In genomic region chr11:120232230-120233097, GRCm38 (mm10) we compare ENCODE assay signal across 8 mouse cellular contexts. TPM values are rescaled to one million over a fixed set of nuclear protein-coding genes. Genes with fewer than 3 reads are reported as not detected.
DNase-seq lines count a peak whose midpoint lies in the region; ATAC-seq and TF ChIP-seq lines count a peak whose summit lies in the region.

Gene Bahcc1 (plus strand): TSS chr11:120232947.

- peak within 1 kb of the TSS; percentile 97 for H3K4me2 ChIP-seq in forebrain, postnatal 0 days (ENCODE audit: low read depth)
- peak within 1 kb of the TSS; percentile 92 for H3K4me2 ChIP-seq in lung, embryonic 15.5 days

- peaks cover 0 to 6% of the 10 kb centered on the region in 2 experiments; a peak in 2 of 4 replicates for H3K36me3 ChIP-seq in MEL (ENCODE audit: control insufficient read depth in 1 of 2, insufficient read depth in 2 of 2, low read length in 2 of 2)
- no peaks in the 10 kb centered on the region for H3K36me3 ChIP-seq in forebrain, postnatal 0 days (ENCODE audit: insufficient read depth)
- no peaks in the 10 kb centered on the region for H3K36me3 ChIP-seq in lung, embryonic 15.5 days

- H3K9me3 ChIP-seq in MEL (replicated peaks; ENCODE audit: insufficient read depth, low read length), result no peaks in the 10 kb centered on the region
- H3K9me3 ChIP-seq in forebrain, postnatal 0 days (ENCODE audit: low read length), result no peaks in the 10 kb centered on the region
- H3K9me3 ChIP-seq in lung, embryonic 15.5 days, result no peaks in the 10 kb centered on the region

- H3K79me2 ChIP-seq in MEL (ENCODE audit: control insufficient read depth, insufficient read depth, low read length, poor library complexity), result no peaks in the 10 kb centered on the region

- TF ChIP-seq RAD21 in MEL (IDR thresholded peaks at IDR 0.05; ENCODE audit: low read depth, low read length), result no peak

- peak within 1 kb of the TSS; percentile 16 for H3K27ac ChIP-seq in MEL (ENCODE audit: control insufficient read depth, low read depth, low read length)
- H3K27ac ChIP-seq in cerebellum, adult 2 months (ENCODE audit: insufficient read depth, low read length), result peak within 1 kb of the TSS; percentile 90
- H3K27ac ChIP-seq in forebrain, postnatal 0 days (ENCODE audit: low read depth, low read length), result peak within 1 kb of the TSS; percentile 100
- peak within 1 kb of the TSS; percentile 86 for H3K27ac ChIP-seq in lung, embryonic 15.5 days

- peak; percentile 100 for DNase-seq in MEL (ENCODE audit: low read depth, low spot score)
- DNase-seq in cerebellum, adult 2 months, result peak; percentile 100
- DNase-seq in forebrain, postnatal 0 days, result peak; percentile 100
- peak; percentile 100 for DNase-seq in heart, postnatal 4 days
- peak; percentile 100 for DNase-seq in layer of hippocampus, adult 8-10 months (ENCODE audit: low spot score in 2 of 2)
- peak; percentile 100 for DNase-seq in ovary, adult 18-20 months (ENCODE audit: low spot score)
- DNase-seq in thymus, postnatal 0 days (ENCODE audit: low spot score), result peak; percentile 97

- 0 out of 4 replicates have a peak, but pooled peaks of 1 of the 2 experiments have one; percentile 14 for TF ChIP-seq EP300 in MEL (IDR thresholded peaks at IDR 0.05; ENCODE audit: low read depth in 1 of 2, low read length in 2 of 2)

- H3K4me3 ChIP-seq in MEL (ENCODE audit: control insufficient read depth in 1 of 2, insufficient read depth in 1 of 2, low read depth in 2 of 2, low read length in 2 of 2), result peak within 1 kb of the TSS; percentile 39 to 45
- H3K4me3 ChIP-seq in cerebellum, adult 2 months (replicated peaks; ENCODE audit: insufficient read depth, low read depth, low read length), result peak within 1 kb of the TSS; percentile 77
- H3K4me3 ChIP-seq in forebrain, postnatal 0 days (ENCODE audit: low read depth, low read length), result peak within 1 kb of the TSS; percentile 94
- peak within 1 kb of the TSS; percentile 62 for H3K4me3 ChIP-seq in lung, embryonic 15.5 days

- ATAC-seq in forebrain, postnatal 0 days, result peak; percentile 90
- ATAC-seq in lung, embryonic 15.5 days (ENCODE audit: borderline replicate concordance, extremely low read depth, low FRiP score, low TSS enrichment), result peak; percentile 91

- peak within 1 kb of the TSS; percentile 44 for H3K9ac ChIP-seq in MEL (ENCODE audit: control insufficient read depth, low read depth, low read length, poor library complexity, severe bottlenecking)
- H3K9ac ChIP-seq in forebrain, postnatal 0 days, result peak within 1 kb of the TSS; percentile 99
- peak within 1 kb of the TSS; percentile 92 for H3K9ac ChIP-seq in lung, embryonic 15.5 days

- peaks cover 0 to 7% of the 10 kb centered on the region in 2 experiments; a peak in 2 of 4 replicates for H3K4me1 ChIP-seq in MEL (ENCODE audit: control insufficient read depth in 1 of 2, insufficient read depth in 2 of 2, low read length in 2 of 2)
- H3K4me1 ChIP-seq in cerebellum, adult 2 months (ENCODE audit: control insufficient read depth, insufficient read depth, low read length), result peaks cover 4% of the 10 kb centered on the region
- H3K4me1 ChIP-seq in forebrain, postnatal 0 days (ENCODE audit: insufficient read depth), result peaks cover 22% of the 10 kb centered on the region
- peaks cover 33% of the 10 kb centered on the region for H3K4me1 ChIP-seq in lung, embryonic 15.5 days

- 2% methylated on average over 36 of the region's 36 CpGs for WGBS in cerebellum, adult 2 months
- 1% methylated on average over 36 of the region's 36 CpGs for WGBS in forebrain, postnatal 0 days
- under 1% methylated on average over 36 of the region's 36 CpGs for WGBS in lung, embryonic 15.5 days

- no peak for TF ChIP-seq CTCF in MEL (IDR thresholded peaks at IDR 0.05 in 2 of 3, conservative IDR thresholded peaks at IDR 0.05 in 1 of 3; ENCODE audit: control insufficient read depth in 1 of 3, insufficient read depth in 1 of 3, low read depth in 2 of 3, low read length in 3 of 3, poor library complexity in 1 of 3, severe bottlenecking in 1 of 3)
- no peak for TF ChIP-seq CTCF in cerebellum, adult 2 months (IDR thresholded peaks at IDR 0.05; ENCODE audit: borderline replicate concordance, insufficient read depth, low read depth, low read length)
- TF ChIP-seq CTCF in forebrain, postnatal 0 days (IDR thresholded peaks at IDR 0.05; ENCODE audit: low read depth), result peak; percentile 20; the same call in 1 of the 2 replicates

- H3K27me3 ChIP-seq in MEL (ENCODE audit: control insufficient read depth in 1 of 2, insufficient read depth in 2 of 2, low read length in 2 of 2), result peaks cover 10 to 14% of the 10 kb centered on the region in 2 experiments
- no peaks in the 10 kb centered on the region for H3K27me3 ChIP-seq in cerebellum, adult 2 months (ENCODE audit: control insufficient read depth, insufficient read depth, low read length)
- H3K27me3 ChIP-seq in forebrain, postnatal 0 days (ENCODE audit: insufficient read depth, low read length), result no peaks in the 10 kb centered on the region
- H3K27me3 ChIP-seq in lung, embryonic 15.5 days, result no peaks in the 10 kb centered on the region

- peak; percentile 26 to 51; a peak in 2 of 4 replicates for TF ChIP-seq POLR2A in MEL (IDR thresholded peaks at IDR 0.05; ENCODE audit: control insufficient read depth in 1 of 2, insufficient read depth in 1 of 2, low read depth in 1 of 2, low read length in 2 of 2, poor library complexity in 1 of 2)
- peak; percentile 98 for TF ChIP-seq POLR2A in cerebellum, adult 2 months (IDR thresholded peaks at IDR 0.05; ENCODE audit: borderline replicate concordance, insufficient read depth, low read length)

TF ChIP-seq in MEL, 35 proteins besides CTCF, POLR2A, EP300 and RAD21:
- TF ChIP-seq KAT2A (conservative IDR thresholded peaks at IDR 0.05; ENCODE audit: low read depth, low read length) (no peak), POLR2AphosphoS2 (IDR thresholded peaks at IDR 0.05; ENCODE audit: low read length) (0 out of 2 replicates have a peak, but pooled peaks have one; percentile 47), MAFK (IDR thresholded peaks at IDR 0.05; ENCODE audit: borderline replicate concordance, low read depth, low read length) (no peak), E2F4 (IDR thresholded peaks at IDR 0.05; ENCODE audit: borderline replicate concordance, low read depth, low read length) (peak; percentile 88; the same call in 1 of the 2 replicates), MXI1 (IDR thresholded peaks at IDR 0.05; ENCODE audit: low read depth, low read length) (peak; percentile 89), MAZ (IDR thresholded peaks at IDR 0.05; ENCODE audit: low read depth, low read length) (peak; percentile 70), RCOR1 (IDR thresholded peaks at IDR 0.05; ENCODE audit: low read depth, low read length) (no peak), USF1 (IDR thresholded peaks at IDR 0.05; ENCODE audit: low read depth, low read length) (peak; percentile 73), GABPA (IDR thresholded peaks at IDR 0.05; ENCODE audit: low read depth, low read length) (no peak), BHLHE40 (IDR thresholded peaks at IDR 0.05; ENCODE audit: borderline replicate concordance, low read depth, low read length) (peak; percentile 90), NRF1 (IDR thresholded peaks at IDR 0.05; ENCODE audit: insufficient read depth, low read depth, low read length, poor library complexity, severe bottlenecking) (peak; percentile 95), ETS1 (IDR thresholded peaks at IDR 0.05; ENCODE audit: low read depth, low read length) (peak; percentile 64; the same call in 1 of the 2 replicates), ZNF384 (IDR thresholded peaks at IDR 0.05; ENCODE audit: low read depth, low read length) (no peak), NELFE (IDR thresholded peaks at IDR 0.05; ENCODE audit: low read depth, low read length) (peak; percentile 37; the same call in 1 of the 2 replicates), ZKSCAN1 (IDR thresholded peaks at IDR 0.05; ENCODE audit: low read depth, low read length) (no peak), GATA1 (IDR thresholded peaks at IDR 0.05; ENCODE audit: low read depth, low read length) (no peak), UBTF (IDR thresholded peaks at IDR 0.05; ENCODE audit: borderline replicate concordance, insufficient read depth, low read depth, low read length) (no peak), TAL1 (IDR thresholded peaks at IDR 0.05; ENCODE audit: low read length) (no peak), TCF12 (IDR thresholded peaks at IDR 0.05; ENCODE audit: low read depth, low read length) (peak; percentile 46; the same call in 1 of the 2 replicates), HCFC1 (IDR thresholded peaks at IDR 0.05; ENCODE audit: low read depth, low read length) (peak; percentile 68), SIN3A (IDR thresholded peaks at IDR 0.05; ENCODE audit: low read length) (peak; percentile 94), MEF2A (IDR thresholded peaks at IDR 0.05; ENCODE audit: extremely low read depth, insufficient replicate concordance, low read depth, low read length, poor library complexity, severe bottlenecking) (no peak), MAX (IDR thresholded peaks at IDR 0.05; ENCODE audit: low read length) (peak; percentile 91)

RNA-seq across cellular contexts. Expression of gene Bahcc1, which starts in this region (rescaled TPM):
- 0.03 and 0.04 TPM in 2 replicates for total RNA-seq in MEL (2012; rRNA removed)
- polyA plus RNA-seq in MEL (2012; ENCODE audit: insufficient read depth in 1 of 2, insufficient read length in 2 of 2, low read depth in 1 of 2, low replicate concordance in 2 of 2, missing spikeins in 1 of 2), result under 1 TPM in 1 of 2 experiments, not detected in 1; 0.26 TPM
- 17.0 and 17.6 TPM in 2 replicates for polyA plus RNA-seq in cerebellum, adult 2 months (2012; rRNA removed)
- total RNA-seq in forebrain, postnatal 0 days (2014; rRNA removed), result 19.3 and 26.5 TPM in 2 replicates
- 3.9 and 6.5 TPM in 2 replicates for polyA plus RNA-seq in forebrain, postnatal 0 days (2015; fragmentation: Nextera tagmentation; extraction: Ambion mirVana)
- 10 to 100 TPM; 14.1 to 16.5 TPM for total RNA-seq in heart, postnatal 4 days (2021)
- 10 to 100 TPM; 20.0 to 23.4 (median 21.4) TPM for total RNA-seq in layer of hippocampus, adult 8-10 months (2022)
- polyA plus RNA-seq in lung, embryonic 15.5 days (2015; fragmentation: Nextera tagmentation; extraction: Ambion mirVana), result 8.7 and 9.2 TPM in 2 replicates
- 3.3 and 4.6 TPM in 2 replicates for polyA plus RNA-seq in thymus, postnatal 0 days (2015; fragmentation: Nextera tagmentation; extraction: Ambion mirVana)

Comparison
In these comparisons a context has a peak if more than half of its experiments do, and no peak if none do; other contexts are left out.
1. Peak in every context shown above with its lines: DNase-seq, ATAC-seq, H3K4me3 ChIP-seq and H3K27ac ChIP-seq.
2. RNA of gene Bahcc1 (total RNA-seq): 19.3 to 26.5 TPM in forebrain, postnatal 0 days, 20.0 to 23.4 TPM in layer of hippocampus, adult 8-10 months and 14.1 to 16.5 TPM in heart, postnatal 4 days; 0.03 to 0.04 TPM in MEL; every median in the first group is over 10 times any median in the second.
3. Peak in DNase-seq, H3K4me3 ChIP-seq, H3K27ac ChIP-seq and H3K9ac ChIP-seq in MEL; RNA of the gene not detected or under 1 TPM.
4. H3K27ac ChIP-seq: peak in every context shown above with its lines; median percentile 100 in forebrain, postnatal 0 days; 90 in cerebellum, adult 2 months; 86 in lung, embryonic 15.5 days; 16 in MEL.
5. H3K4me3 ChIP-seq: peak in every context shown above with its lines; median percentile 94 in forebrain, postnatal 0 days; 77 in cerebellum, adult 2 months; 62 in lung, embryonic 15.5 days; 42 in MEL.
6. H3K9ac ChIP-seq: peak in every context shown above with its lines; median percentile 99 in forebrain, postnatal 0 days; 92 in lung, embryonic 15.5 days; 44 in MEL.